Mouse (Mus musculus): ENCODE measurements around the gene Matn1. TPM values are rescaled to one million over a fixed set of nuclear protein-coding genes. Genes with fewer than 3 reads are reported as not detected.

Matn1 gene
- polyA plus RNA-seq, 1 experiment = not detected

- Histone ChIP-seq H3K4me1 (ENCODE audit: control insufficient read depth, insufficient read depth, low read length) (no peaks in the 10 kb centered on the region), H3K4me3 (ENCODE audit: insufficient read depth, low read length) (no peak overlapping the region), H3K27ac (ENCODE audit: insufficient read depth, low read length) (no peak overlapping the region)
- TF ChIP-seq CTCF (IDR thresholded peaks at IDR 0.05; ENCODE audit: borderline replicate concordance, insufficient read depth, low read length) (no peak), POLR2A (IDR thresholded peaks at IDR 0.05; ENCODE audit: low read depth, low read length) (no peak)
Observed at GRCm38 (mm10) chr4:130994556-130994955, 50.4 kb downstream of the Matn1 start.

DNA sequence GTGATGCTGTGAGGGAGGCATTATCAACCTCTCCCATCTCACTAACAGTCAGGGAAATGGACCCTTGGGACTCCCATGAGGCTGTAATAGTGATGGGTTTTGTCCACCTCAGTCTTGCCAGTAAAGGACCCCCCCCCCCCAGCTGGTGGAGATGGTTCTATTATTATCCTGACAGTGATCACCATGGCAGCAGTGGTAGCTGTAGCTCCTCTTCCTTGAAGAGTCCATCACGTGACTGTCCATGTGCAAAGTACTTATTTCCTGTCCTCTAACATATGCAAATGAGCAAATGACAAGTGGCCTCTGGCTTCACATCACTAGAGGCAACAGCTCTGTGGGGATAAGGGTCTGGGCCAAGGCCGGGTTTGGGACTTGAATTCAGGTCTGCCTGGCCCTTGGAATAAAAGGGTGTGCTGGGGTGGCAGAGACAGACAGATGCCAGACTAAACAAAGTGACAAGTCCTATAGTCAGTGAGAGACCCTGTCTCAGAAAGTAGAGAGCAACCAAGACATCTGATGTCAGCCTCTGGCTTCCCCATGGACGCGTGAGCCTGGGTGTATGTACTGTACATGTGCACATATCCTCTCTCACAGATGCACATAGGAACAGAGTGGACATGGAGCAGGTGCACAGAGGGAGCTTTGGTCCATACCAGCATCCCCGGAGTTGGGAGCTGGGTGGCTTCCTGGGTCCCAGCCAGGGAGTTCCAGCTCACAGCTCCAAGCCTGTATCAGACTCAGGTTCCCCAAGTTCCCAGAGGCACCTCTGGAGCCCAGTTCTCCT is 55.8 kb downstream of the Matn1 start:
- no peak overlapping the region for H3K27ac ChIP-seq (ENCODE audit: insufficient read depth, low read length)
- H3K4me3 ChIP-seq (ENCODE audit: insufficient read depth, low read length) = no peak overlapping the region
- no peaks in the 10 kb centered on the region for H3K4me1 ChIP-seq (ENCODE audit: control insufficient read depth, insufficient read depth, low read length)
- TF ChIP-seq POLR2A (IDR thresholded peaks at IDR 0.05; ENCODE audit: low read depth, low read length) (no peak), CTCF (IDR thresholded peaks at IDR 0.05; ENCODE audit: borderline replicate concordance, insufficient read depth, low read length) (no peak)

- no peak overlapping the region for H3K27ac ChIP-seq (ENCODE audit: insufficient read depth, low read length)
- H3K4me1 ChIP-seq (ENCODE audit: control insufficient read depth, insufficient read depth, low read length) = no peaks in the 10 kb centered on the region
- TF ChIP-seq POLR2A (IDR thresholded peaks at IDR 0.05; ENCODE audit: low read depth, low read length) (no peak), CTCF (IDR thresholded peaks at IDR 0.05; ENCODE audit: borderline replicate concordance, insufficient read depth, low read length) (no peak)
- H3K4me3 ChIP-seq (ENCODE audit: insufficient read depth, low read length) = no peak overlapping the region
Observed at GRCm38 (mm10) chr4:131000614-131001178, 56.5 kb downstream of the Matn1 start.

Other genes with a start within 250 kb of the Matn1 start
- 96.4 and 135 TPM in 2 replicates for gene Sdc3, start 151.8 kb upstream of the Matn1 start, polyA plus RNA-seq (2011; ENCODE audit: insufficient read length, low read depth, missing spikeins)
- 0.50 and 10.8 TPM in 2 replicates for gene Laptm5, start 31.3 kb upstream of the Matn1 start, polyA plus RNA-seq (2011; ENCODE audit: insufficient read length, low read depth, missing spikeins)

Data from embryonic fibroblast, embryonic 13.5 days (primary cell).